Mouse (Mus musculus): ENCODE data around the gene Wiz. TPM values are rescaled to one million over a fixed set of nuclear protein-coding genes. Genes with fewer than 3 reads are reported as not detected.

Wiz gene
- total RNA-seq, 2 experiments from 2014 or later = 15.0 to 19.0 TPM

DNA sequence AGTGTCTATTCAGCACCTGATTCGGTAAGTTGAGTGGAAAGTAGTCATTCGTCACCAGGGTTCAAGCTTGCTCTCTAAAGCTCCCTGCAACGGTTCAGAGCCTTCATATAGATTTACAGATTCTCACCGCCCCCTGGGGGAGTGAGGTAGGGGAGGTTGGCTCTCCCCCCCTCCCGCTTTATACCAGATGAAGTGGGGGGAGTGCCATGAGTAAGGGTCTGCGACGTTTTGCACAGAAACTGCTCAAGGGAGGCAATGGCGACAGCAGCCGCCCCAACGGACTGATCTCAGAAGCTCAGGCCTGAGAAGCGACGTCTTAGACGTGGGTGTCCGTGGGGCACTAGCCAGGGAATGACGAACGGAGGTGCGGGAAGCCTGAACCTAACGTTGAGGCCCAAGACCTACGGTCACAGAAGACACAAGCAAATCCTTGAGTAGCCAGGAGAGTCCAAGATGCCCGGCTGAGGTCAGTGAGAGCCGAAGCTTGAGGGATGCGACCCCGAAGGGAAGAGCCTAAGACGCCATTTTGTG lies 39.3 kb downstream of the Wiz start:
- DNase-seq = no peak

DNA sequence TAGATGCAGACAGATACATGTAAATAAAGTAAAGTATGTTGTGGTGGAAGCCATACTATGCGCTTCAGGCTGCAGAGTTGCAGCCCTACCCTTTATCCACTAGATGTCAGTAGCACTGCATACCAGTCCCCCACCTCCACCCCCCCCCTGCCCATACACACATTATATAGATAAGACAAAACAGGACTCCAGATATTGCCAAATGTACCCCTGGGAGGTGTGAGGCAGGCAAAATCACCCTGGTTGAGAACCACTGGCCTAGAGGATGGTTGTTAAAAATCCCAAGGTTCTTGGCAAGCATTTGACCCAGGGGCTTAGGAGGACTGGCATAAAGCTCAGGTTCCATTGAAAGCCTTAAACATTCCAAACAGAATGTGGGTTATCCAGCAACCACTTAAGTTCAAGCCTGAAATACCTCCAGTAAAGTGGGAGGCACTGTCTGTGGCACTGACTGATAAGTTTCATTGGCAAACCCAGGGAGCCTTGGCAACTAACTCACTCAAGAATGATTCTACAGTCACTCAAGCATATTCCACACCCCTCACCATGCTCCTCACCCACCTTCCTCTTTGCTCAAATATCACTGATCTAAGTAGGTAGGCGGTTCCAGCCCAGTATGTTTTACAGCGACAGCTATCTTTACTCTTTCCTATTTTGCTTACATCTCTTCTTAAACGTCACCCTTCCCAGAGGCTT lies 40.1 kb downstream of the Wiz start:
- DNase-seq = peak; percentile 25 to 64

DNA sequence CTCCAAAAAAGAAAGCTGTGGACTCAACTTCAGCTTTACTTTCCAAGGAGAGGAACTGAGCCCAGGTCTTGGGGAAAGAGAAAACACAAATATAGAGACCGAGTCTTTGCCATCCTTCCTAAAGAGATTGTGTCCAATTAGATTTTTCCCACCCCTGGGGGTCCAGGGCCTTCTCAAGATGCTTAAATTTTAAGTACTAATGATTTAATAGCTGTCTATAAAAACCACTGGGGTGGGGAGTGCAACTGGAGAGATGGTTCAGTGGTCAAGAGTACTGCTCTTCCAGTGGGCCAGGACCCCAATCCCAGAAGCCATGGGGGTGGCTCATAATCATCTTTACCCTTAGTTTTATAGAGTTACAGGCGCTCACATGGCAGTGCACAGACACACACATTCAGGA lies 40.8 kb downstream of the Wiz start:
- no peak for DNase-seq

DNA sequence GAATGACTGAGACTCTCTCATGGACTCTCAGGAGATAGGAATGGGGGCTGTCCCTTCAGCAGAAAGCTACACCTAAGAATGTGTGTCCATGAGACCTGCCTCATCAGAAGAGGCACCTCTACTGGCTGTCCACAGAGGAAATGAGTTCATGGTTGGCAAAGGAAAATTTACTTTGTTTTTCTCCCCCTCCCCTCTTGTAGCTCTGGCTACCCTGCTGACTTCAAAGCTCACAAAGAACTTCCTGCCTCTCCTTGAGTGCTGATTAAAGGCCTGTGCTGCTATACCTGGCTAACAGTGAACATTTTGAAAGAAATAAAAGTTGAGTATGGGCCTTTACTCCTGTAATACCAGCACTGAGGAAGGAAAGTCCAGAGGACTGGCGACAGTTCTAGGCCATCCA lies 48.1 kb downstream of the Wiz start:
- DNase-seq = no peak

DNA sequence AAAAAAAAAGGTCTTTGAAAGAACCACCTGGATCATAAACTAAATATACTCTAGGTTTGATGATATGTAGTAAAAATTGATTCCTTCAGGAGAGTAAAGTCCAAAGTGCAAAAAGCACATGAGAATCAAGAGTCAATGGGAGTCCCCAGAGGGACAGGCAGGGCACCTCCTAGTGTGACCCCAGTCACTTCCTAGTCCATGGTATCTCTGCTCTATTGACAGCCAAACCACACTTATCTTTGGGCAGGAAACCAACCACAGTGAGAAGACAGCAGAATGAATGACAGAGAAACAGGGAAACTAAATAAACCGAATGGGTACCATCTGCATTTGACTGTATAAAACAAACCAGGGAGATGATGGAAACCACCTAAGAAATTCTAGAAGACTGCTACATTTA lies 49.1 kb downstream of the Wiz start:
- DNase-seq = no peak

DNA sequence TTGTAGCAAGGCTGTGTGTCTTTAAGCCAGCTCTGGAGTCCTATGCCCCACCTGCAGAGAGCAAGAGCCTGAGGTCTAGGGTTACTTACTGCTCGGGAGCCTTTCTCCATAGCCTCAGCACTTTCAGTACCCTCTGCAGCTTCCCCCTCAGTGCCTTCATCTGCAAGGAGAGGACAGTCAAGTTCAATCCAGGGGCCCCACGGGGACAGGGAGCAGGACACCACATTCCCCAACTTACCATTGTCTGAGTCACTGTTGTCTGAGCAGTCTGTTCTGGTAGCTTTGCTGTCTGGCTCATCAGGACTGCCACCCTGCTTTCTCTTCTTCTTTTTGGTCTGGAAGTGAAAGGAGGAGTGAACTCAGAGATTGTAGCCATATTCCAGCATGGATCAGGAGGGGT lies 53.4 kb downstream of the Wiz start:
- DNase-seq = peak in 1 of 2 experiments; percentile 38

DNA sequence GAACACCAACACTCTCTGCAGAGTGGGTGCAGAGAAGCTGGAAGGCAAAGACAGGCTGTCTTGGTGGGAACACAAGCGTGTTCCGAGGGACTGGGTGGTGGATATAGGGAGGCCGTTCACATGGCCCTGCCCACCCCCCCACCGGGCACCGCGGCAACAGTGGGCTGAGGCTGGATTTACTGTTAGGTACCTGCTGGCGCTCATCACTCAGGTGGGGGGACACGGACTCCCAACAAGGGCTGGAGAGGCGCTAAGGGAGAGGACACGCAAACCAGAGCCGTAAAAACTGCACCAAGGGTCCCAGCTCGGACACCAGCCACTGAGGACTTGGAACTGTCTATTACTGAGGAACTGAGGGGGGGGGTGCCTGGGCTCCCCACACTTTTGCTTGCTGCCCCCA lies 54.3 kb downstream of the Wiz start:
- no peak for DNase-seq

DNA sequence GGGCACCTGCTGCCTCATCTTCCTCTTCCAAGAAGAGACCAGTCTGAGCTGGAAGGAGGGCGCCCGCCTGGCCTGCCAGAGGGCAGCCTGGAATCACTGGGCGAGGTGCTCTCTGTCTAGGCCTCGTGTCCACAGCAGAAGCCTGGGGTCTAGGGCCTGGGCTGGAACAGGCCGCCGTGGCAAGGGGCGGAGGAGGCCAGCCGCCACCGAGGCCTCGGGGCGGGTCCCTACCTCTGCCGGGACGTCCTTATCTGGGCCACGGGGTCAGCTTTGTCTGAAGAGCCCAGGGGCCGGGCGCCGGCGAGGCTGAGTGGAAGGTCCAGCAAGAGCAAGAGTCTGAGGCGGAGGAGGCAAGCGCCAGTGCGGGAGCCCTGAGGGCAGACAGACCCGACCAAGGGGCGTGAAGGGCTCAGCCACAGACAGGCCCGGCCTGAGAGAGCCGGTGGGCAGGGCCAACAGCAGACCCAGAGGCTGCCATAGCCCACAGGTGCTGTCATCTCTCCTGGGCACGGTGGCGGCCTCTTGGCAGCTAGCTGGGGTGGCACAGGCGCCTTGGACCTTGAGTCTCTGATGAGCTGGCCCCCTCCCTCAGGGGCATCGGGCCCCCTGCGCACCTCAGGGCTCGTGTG lies 55.5 kb downstream of the Wiz start:
- DNase-seq = no peak

DNA sequence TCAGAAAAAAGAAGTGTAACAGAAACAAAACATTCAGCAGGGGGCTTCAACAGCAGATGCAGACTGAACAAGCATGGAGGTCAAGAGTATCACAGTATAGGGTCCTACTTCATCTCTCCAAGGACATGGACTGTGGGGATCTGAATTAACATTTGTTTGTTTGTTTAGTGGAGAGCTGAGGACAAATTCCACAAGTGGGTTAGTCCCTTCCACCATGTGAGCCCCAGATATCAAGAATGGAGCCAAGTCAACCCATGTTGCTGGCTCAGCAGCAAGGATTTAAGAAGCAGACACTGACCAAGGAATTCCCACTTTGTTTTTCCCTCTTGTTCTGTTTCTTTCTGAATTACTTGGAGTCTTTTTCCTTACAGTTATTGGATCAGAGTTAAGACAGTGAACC lies 61.7 kb downstream of the Wiz start:
- no peak for DNase-seq

DNA sequence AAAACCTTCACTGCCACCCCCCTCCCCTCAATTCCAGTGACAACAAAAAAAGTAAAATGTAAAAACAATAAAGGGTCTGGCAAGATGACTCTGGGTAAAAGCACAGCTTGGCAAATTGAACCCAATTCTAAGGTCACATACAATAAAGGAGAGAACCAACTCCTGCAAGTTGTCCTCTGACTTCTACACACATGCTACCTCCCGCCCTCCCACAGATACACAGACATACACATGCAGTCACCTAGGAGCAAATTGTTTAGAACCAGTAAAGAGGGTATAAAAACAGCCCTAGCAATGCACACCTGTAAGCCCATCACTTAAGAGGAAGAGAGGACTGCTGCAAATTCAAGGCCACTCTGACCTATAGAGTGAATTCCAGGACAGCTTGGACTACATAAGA lies 66.4 kb downstream of the Wiz start:
- no peak for DNase-seq

DNA sequence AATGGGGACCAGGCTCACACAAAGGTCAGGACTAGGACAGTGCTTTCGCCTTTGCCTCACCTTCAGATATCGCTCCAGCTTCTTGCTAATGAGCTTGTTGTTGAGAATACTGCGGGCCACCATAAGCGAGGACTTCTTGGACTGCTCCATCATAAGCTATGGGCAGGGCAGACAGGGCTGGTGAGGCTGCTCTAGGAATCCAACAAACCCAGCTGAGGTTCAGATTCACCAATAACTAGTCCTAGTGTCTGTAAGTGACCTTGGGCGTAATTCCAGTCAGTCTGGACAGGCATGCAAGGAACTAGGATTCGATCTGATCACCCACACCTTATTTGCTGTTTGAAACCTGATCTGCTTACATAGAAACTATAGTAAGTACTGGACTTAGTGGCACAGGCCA lies 67.4 kb downstream of the Wiz start:
- DNase-seq = peak in 1 of 2 experiments; percentile 33

DNA sequence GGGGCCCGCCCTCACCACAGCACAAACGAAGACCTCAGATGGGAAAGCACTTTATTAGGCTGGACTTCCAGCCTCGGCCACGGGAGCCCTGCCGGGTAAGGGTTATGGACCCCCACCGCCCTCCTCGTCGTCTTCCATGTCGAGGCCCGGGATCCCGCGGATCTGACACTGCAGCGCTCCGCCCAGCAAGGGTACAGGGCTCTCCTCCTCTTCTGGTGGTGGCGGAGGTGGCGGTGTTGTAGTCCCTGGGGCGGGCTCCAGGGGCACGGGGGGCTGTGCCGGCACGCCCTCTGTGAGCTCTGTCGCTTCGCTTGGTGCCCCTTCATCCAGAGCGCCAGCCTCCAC lies 67.9 kb downstream of the Wiz start:
- DNase-seq = no peak

DNA sequence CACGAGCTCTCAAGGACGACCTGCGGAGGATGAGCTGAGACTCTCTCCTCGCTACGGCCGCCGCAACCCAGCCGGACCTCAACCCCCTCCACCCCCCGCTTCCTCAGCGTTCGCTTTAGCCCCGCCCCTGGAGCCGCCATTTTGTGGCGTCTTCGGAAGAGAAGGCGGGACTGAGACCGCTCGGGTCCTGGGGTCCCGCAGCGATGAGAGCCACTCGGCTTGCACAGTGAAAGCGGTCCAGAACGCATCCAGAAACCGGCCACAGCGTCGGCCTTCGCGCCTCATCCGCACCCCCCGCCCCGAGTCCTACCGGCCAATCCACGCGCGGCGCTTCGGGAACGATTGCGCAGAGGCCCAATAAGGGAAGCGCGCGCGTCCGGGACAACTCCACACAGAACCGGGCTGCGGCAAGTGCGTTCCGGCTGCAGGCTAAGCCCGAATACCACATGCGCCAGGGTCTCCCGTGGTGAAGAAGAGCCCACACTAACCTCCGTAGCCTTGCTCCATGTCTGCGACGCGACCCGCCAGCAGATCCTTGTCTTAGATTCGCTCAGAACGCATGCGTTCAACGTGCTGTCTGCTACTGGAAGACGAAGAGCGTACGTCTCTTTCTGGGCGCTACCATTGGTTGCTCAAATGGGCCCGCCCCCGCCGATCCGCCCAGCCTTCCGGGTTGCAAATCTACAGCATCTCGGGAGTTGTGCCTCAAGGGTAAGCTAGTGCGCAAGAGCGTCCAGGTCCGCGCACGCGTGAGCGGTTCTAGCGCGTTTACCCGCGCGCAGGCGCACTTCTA lies 68.4 kb downstream of the Wiz start, which contains the start of gene Akap8:
TSS of gene Akap8 (minus strand) at position 642 of the 793 bp plus-strand sequence.
- peak; percentile 98 to 99 for DNase-seq

DNA sequence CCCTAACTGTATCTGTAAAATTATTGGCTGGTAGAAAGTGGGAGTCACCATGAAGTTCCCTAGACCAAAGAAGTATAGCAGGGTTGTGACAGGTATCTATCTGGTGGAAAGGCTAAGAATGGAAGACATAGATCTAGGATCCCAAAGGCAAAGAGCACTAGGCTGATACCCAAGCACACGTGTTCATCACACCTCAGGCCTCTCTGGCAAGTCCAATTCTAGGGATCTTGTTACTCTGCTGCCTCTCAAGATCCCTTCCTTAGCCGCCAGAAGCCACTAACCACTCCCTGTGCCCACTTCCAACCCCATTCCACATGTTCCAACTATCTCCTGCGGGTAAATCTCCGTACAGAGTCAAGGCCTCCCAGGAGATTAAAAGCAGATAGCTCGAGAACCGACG lies 69.3 kb downstream of the Wiz start:
- DNase-seq = no peak

DNA sequence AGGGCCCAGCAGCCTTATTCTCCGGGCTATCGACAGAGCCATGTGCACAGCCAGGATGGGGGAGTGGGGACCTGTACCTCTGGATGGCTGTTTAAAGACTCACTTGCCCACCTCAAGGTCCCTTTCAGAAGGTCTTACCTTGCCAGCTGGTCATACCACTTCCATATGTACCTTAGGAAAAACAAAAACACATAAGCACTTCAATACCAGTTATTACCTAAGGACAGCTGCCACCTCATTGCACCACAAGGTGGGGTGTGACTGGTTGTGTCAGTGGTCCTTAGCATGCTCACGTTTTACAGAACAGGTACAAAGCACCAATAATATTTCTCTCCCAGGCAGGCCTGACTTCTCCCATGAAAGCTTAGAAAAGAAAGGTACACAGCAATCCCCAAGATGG lies 71.5 kb downstream of the Wiz start:
- no peak for DNase-seq

DNA sequence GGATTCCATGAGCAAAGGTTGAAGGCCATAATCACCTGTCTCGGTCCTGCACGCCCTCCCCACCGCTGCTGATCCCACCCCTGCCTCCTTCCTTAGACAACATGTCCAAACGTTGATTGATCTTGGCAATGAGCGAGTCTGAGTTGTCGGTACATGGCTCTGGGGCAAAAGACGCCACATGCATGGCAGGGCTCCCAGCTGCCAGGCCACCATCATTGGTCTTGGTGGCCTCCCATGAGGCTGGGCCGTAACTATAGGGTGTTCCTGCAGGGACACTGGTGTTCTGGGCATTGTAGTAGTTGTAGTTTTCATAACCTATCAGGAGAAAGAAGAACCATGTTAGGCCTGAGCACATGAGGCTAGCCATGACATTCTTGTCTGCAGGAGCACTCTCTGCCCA lies 72.2 kb downstream of the Wiz start:
- DNase-seq = no peak

DNA sequence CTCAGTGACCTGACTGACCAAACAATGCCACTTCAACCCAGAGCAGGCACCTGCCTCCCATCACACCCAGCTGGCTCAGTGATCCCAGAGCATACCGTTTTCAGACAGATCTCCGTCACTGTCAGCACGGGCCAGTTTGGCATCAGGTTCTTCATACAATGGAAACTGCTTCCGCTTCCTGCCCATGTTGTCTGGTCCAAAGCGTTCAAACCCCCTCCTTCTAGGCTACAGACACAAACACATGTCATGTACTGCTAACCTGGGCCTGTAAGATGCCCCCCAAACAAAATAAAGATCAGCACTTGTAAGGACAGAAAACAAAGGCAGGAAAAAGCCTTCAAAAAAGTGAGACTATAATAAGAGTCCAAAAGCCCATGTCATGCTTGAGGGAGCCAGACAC lies 73.7 kb downstream of the Wiz start:
- no peak for DNase-seq

DNA sequence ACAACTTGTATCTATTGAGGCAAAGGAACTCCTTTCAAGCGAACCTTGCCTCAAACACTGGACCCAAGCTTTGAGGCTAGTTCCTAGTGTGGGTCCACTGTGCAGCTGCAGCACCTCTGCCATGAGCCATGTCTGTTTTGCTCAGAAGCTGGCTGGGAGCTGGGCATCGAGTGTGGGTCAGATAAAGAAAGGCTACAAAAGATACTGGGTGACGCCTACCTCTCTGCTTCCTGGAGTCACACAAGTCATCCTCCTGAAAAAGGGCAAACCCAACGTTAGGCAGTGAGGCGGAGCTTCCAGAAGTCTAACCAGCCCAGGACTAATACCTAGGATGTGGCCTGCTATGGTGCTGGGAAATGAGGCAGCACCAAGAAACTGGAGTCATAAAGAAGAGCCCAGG lies 75.3 kb downstream of the Wiz start:
- DNase-seq = no peak

DNA sequence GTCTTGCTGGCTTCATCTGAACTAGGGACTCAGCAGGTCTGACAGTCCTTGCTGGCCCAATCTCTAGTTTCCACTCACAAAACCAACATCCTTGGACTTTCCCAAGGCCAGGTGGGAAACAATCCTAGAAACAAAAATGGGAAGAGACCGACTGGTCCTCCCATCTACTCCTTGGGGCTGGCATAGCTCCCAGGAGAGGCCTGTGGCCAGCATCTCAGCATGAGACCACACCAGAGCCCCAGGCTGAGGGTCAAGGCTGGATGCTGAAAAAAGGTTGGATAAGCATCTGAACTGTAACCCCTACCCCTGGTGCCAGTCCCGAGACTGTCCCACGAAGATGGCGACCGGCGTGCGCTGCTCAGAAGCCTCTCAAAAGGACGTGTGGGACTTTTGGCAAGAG lies 76.4 kb downstream of the Wiz start:
- DNase-seq = no peak

DNA sequence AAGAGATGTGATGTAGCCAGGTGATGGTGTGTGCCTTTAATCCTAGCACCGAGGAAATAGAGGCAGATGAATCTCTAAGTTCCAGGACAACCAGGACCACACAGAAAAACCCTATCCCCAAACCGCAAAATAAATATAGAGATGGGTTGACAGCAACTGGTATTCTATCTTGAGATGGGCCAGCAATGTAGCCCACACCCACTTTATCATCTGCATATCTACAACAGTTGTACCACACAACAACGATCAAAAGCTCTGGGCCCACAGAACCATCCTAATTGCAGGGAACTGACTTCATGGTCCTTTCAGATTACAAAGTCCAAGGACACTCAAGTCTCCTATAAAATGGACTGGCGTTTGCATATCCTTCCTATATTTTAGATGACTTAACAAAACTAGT lies 81.3 kb downstream of the Wiz start:
- no peak for DNase-seq
